Mouse (Mus musculus): ENCODE measurements around the gene Hap1. TPM values are rescaled to one million over a fixed set of nuclear protein-coding genes. Genes with fewer than 3 reads are reported as not detected.

Hap1 gene
- total and polyA plus RNA-seq, 3 experiments = 6.6 to 34.8 TPM; not detected in 1

DNA sequence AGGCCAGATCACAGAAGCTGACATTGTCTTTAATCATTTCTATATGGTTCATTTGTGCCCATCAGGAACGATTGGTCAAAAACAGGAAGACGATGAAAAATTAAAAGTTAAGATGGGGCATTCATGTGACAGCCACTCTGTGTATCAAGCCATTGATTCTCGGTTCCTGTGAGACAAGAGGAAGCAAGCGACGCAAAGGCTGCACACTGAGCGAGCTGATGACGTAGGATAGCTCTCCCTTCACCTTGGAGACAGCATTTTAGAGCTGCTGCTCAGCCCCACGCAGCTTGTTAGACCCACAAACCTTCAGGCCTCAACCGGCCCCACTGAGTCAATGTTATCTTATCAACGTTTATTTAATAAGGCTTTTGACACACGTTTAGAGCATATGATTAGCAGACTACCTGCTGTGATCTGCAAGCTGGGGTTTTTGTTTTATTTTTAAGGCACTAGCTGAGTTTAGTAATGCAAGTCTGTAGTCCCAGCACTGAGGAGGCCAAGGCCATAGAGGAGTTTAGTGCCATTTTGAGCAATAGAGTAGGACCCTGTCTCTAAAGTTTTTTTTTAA is 30.8 kb downstream of the Hap1 start (continued):
- TF ChIP-seq E2F4 (IDR thresholded peaks at IDR 0.05; ENCODE audit: borderline replicate concordance, low read depth, low read length) = no peak
- TF ChIP-seq JUND (IDR thresholded peaks at IDR 0.05; ENCODE audit: low read depth, low read length) = no peak
- no peak for TF ChIP-seq CHD2 (IDR thresholded peaks at IDR 0.05; ENCODE audit: low read length)
- peak; percentile 49; the same call in 1 of the 2 replicates for TF ChIP-seq MXI1 (IDR thresholded peaks at IDR 0.05; ENCODE audit: low read depth, low read length)
- no peak for TF ChIP-seq RAD21 (IDR thresholded peaks at IDR 0.05; ENCODE audit: low read depth, low read length)
- peak; percentile 35; the same call in 1 of the 2 replicates for TF ChIP-seq ELF1 (IDR thresholded peaks at IDR 0.05; ENCODE audit: low read depth, low read length)
- TF ChIP-seq GATA1 (IDR thresholded peaks at IDR 0.05; ENCODE audit: low read depth, low read length) = peak; percentile 53
- TF ChIP-seq ETS1 (IDR thresholded peaks at IDR 0.05; ENCODE audit: low read depth, low read length) = peak; percentile 39
- no peak for TF ChIP-seq TAL1 (IDR thresholded peaks at IDR 0.05; ENCODE audit: low read length)
- TF ChIP-seq HCFC1 (IDR thresholded peaks at IDR 0.05; ENCODE audit: low read depth, low read length) = peak; percentile 48; the same call in 1 of the 2 replicates
- no peak for TF ChIP-seq RCOR1 (IDR thresholded peaks at IDR 0.05; ENCODE audit: low read depth, low read length)
- 0 out of 2 replicates have a peak, but pooled peaks have one; percentile 24 for TF ChIP-seq NELFE (IDR thresholded peaks at IDR 0.05; ENCODE audit: low read depth, low read length)
- TF ChIP-seq MYC (IDR thresholded peaks at IDR 0.05; ENCODE audit: low read depth, low read length) = 0 out of 2 replicates have a peak, but pooled peaks have one; percentile 37
- TF ChIP-seq MAFK (IDR thresholded peaks at IDR 0.05; ENCODE audit: borderline replicate concordance, low read depth, low read length) = no peak
- TF ChIP-seq TBP (IDR thresholded peaks at IDR 0.05; ENCODE audit: low read depth, low read length) = no peak

DNA sequence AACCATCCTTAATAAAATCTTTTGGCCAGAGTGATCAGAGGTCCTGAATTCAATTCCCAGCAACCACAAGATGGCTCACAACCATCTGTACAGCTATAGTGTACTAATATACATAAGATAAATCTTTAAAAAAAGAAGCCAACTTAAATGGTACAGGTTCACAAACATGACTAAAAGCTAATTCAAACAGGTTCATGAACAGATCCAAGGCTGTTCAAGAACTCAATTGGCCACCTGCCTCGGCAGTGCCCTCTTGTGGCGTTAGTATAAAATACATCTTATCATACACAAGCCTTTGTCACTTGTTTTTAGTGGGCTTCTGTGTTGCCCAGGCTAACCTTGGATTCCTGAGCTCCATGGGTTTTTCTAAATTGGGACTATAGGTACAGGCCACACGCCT is 32.4 kb downstream of the Hap1 start:
- Histone ChIP-seq H3K4me1 (ENCODE audit: control insufficient read depth in 1 of 2, insufficient read depth in 2 of 2, low read length in 2 of 2) (peaks cover 9 to 17% of the 10 kb centered on the region in 2 experiments), H3K36me3 (ENCODE audit: control insufficient read depth in 1 of 2, insufficient read depth in 2 of 2, low read length in 2 of 2) (peaks cover 10 to 25% of the 10 kb centered on the region in 2 experiments), H3K27ac (ENCODE audit: control insufficient read depth, low read depth, low read length) (no peak overlapping the region), H3K27me3 (ENCODE audit: control insufficient read depth in 1 of 2, insufficient read depth in 2 of 2, low read length in 2 of 2) (no peaks in the 10 kb centered on the region), H3K9me3 (replicated peaks; ENCODE audit: insufficient read depth, low read length) (no peaks in the 10 kb centered on the region), H3K4me3 (ENCODE audit: control insufficient read depth in 1 of 2, insufficient read depth in 1 of 2, low read depth in 2 of 2, low read length in 2 of 2) (no peak overlapping the region), H3K79me2 (ENCODE audit: control insufficient read depth, insufficient read depth, low read length, poor library complexity) (peaks cover 18% of the 10 kb centered on the region), H3K9ac (ENCODE audit: control insufficient read depth, low read depth, low read length, poor library complexity, severe bottlenecking) (no peak overlapping the region)
- DNase-seq (ENCODE audit: low read depth, low spot score) = peak; percentile 95
- TF ChIP-seq POLR2AphosphoS2 (IDR thresholded peaks at IDR 0.05; ENCODE audit: low read length) (0 out of 2 replicates have a peak, but pooled peaks have one; percentile 41), MYC (IDR thresholded peaks at IDR 0.05; ENCODE audit: low read depth, low read length) (peak; percentile 77; the same call in 1 of the 2 replicates), SMC3 (IDR thresholded peaks at IDR 0.05; ENCODE audit: low read depth, low read length) (peak; percentile 47), CTCF (IDR thresholded peaks at IDR 0.05 in 2 of 3, conservative IDR thresholded peaks at IDR 0.05 in 1 of 3; ENCODE audit: control insufficient read depth in 1 of 3, insufficient read depth in 1 of 3, low read depth in 2 of 3, low read length in 3 of 3, poor library complexity in 1 of 3, severe bottlenecking in 1 of 3) (peak; percentile 73 to 87 (median 86)), CHD1 (IDR thresholded peaks at IDR 0.05; ENCODE audit: low read depth, low read length) (no peak), TBP (IDR thresholded peaks at IDR 0.05; ENCODE audit: low read depth, low read length) (peak; percentile 16; the same call in 1 of the 2 replicates), MEF2A (IDR thresholded peaks at IDR 0.05; ENCODE audit: extremely low read depth, insufficient replicate concordance, low read depth, low read length, poor library complexity, severe bottlenecking) (no peak), SIN3A (IDR thresholded peaks at IDR 0.05; ENCODE audit: low read length) (peak; percentile 58), ZC3H11A (IDR thresholded peaks at IDR 0.05; ENCODE audit: low read depth, low read length) (peak; percentile 2; the same call in 1 of the 2 replicates)
